Comparison of ENCODE assay signal across 27 mouse cellular contexts in genomic region chr11:63325166-63325565, GRCm38 (mm10).
DNase-seq lines count a peak whose midpoint lies in the region; ATAC-seq lines count a peak whose summit lies in the region.
"Had no signal": no experiment of that assay in that cellular context is flagged by ENCODE, and none has a peak within 500 bp of the region (broad histone marks: within the 10 kb centered on the region; RNA-seq: fewer than 3 reads in every experiment).

No protein-coding gene starts in this region.

- 77% methylated on average over 4 of the region's 4 CpGs for WGBS in heart, embryonic 10.5 days
- WGBS in midbrain, embryonic 12.5 days: 60% methylated on average over 4 of the region's 4 CpGs
- 57% methylated on average over 4 of the region's 4 CpGs for WGBS in midbrain, embryonic 13.5 days

- no peak overlapping the region for H3K27ac ChIP-seq in heart, embryonic 10.5 days
- H3K27ac ChIP-seq in midbrain, embryonic 12.5 days (replicated peaks): no peak overlapping the region
- H3K27ac ChIP-seq in midbrain, embryonic 13.5 days: no peak overlapping the region
- H3K27ac ChIP-seq: embryonic facial prominence, embryonic 12.5 days; embryonic facial prominence, embryonic 15.5 days; gastrocnemius, adult 2 months; heart, adult 2 months; hindbrain, embryonic 10.5 days; hindbrain, embryonic 13.5 days; intestine, embryonic 15.5 days had no signal

- H3K9me3 ChIP-seq in heart, embryonic 10.5 days: no peaks in the 10 kb centered on the region
- no peaks in the 10 kb centered on the region for H3K9me3 ChIP-seq in midbrain, embryonic 12.5 days
- no peaks in the 10 kb centered on the region for H3K9me3 ChIP-seq in midbrain, embryonic 13.5 days
- H3K9me3 ChIP-seq: embryonic facial prominence, embryonic 12.5 days; embryonic facial prominence, embryonic 15.5 days; hindbrain, embryonic 10.5 days; hindbrain, embryonic 13.5 days; intestine, embryonic 15.5 days had no signal

- H3K4me2 ChIP-seq in midbrain, embryonic 12.5 days (replicated peaks): no peak overlapping the region
- no peak overlapping the region for H3K4me2 ChIP-seq in midbrain, embryonic 13.5 days (replicated peaks)
- H3K4me2 ChIP-seq: embryonic facial prominence, embryonic 12.5 days; embryonic facial prominence, embryonic 15.5 days; hindbrain, embryonic 13.5 days; intestine, embryonic 15.5 days had no signal

- peak; percentile 3 for DNase-seq in heart, adult 8-10 months (ENCODE audit: low spot score)
- no peak for DNase-seq in heart, adult 11 months
- DNase-seq in heart, postnatal 4 days: peak; percentile 11
- DNase-seq in heart, embryonic 10.5 days (ENCODE audit: low spot score): no peak
- DNase-seq: adrenal gland, postnatal 10 days; adrenal gland, postnatal 36 days; B cell, adult 2 months; cerebellum, adult 11 months; cerebellum, adult 2 months; cerebellum, adult 9-11 months; cerebellum, postnatal 25 days; forebrain, postnatal 0 days; gastrocnemius, adult 2 months; gastrocnemius, postnatal 14 days; heart, adult 2 months had no signal

- no peaks in the 10 kb centered on the region for H3K36me3 ChIP-seq in heart, embryonic 10.5 days
- no peaks in the 10 kb centered on the region for H3K36me3 ChIP-seq in midbrain, embryonic 12.5 days
- H3K36me3 ChIP-seq in midbrain, embryonic 13.5 days: no peaks in the 10 kb centered on the region
- H3K36me3 ChIP-seq: embryonic facial prominence, embryonic 12.5 days; embryonic facial prominence, embryonic 15.5 days; G1E; hindbrain, embryonic 10.5 days; hindbrain, embryonic 13.5 days; intestine, embryonic 15.5 days had no signal

- H3K4me3 ChIP-seq in heart, embryonic 10.5 days: no peak overlapping the region
- no peak overlapping the region for H3K4me3 ChIP-seq in midbrain, embryonic 12.5 days
- no peak overlapping the region for H3K4me3 ChIP-seq in midbrain, embryonic 13.5 days (replicated peaks)
- H3K4me3 ChIP-seq: embryonic facial prominence, embryonic 12.5 days; embryonic facial prominence, embryonic 15.5 days; gastrocnemius, adult 2 months; heart, adult 2 months; hindbrain, embryonic 10.5 days; hindbrain, embryonic 13.5 days; intestine, embryonic 15.5 days had no signal

- ATAC-seq in midbrain, embryonic 12.5 days (ENCODE audit: low FRiP score, low read depth): peak; percentile 60; the same call in 1 of the 2 replicates
- no peak for ATAC-seq in midbrain, embryonic 13.5 days
- no peak for ATAC-seq in monocyte, adult 5-6 weeks (replicated peaks; ENCODE audit: insufficient number of reproducible peaks, low FRiP score, low TSS enrichment, poor library complexity, severe bottlenecking)
- ATAC-seq: forebrain, embryonic 14.5 days; forebrain, postnatal 0 days; hindbrain, embryonic 16.5 days; intestine, embryonic 15.5 days; Patski had no signal

- no peaks in the 10 kb centered on the region for H3K27me3 ChIP-seq in heart, embryonic 10.5 days (ENCODE audit: insufficient read depth, poor library complexity, severe bottlenecking)
- H3K27me3 ChIP-seq in midbrain, embryonic 12.5 days: peaks cover 19% of the 10 kb centered on the region
- H3K27me3 ChIP-seq in midbrain, embryonic 13.5 days: peaks cover 3% of the 10 kb centered on the region; the same call in 1 of the 2 replicates
- H3K27me3 ChIP-seq: embryonic facial prominence, embryonic 12.5 days; hindbrain, embryonic 13.5 days; intestine, embryonic 15.5 days had no signal

- H3K9ac ChIP-seq in midbrain, embryonic 12.5 days (replicated peaks): no peak overlapping the region
- no peak overlapping the region for H3K9ac ChIP-seq in midbrain, embryonic 13.5 days (replicated peaks)
- H3K9ac ChIP-seq: embryonic facial prominence, embryonic 12.5 days; embryonic facial prominence, embryonic 15.5 days; forebrain, postnatal 0 days; hindbrain, embryonic 13.5 days; intestine, embryonic 15.5 days had no signal

- H3K4me1 ChIP-seq in heart, embryonic 10.5 days: no peaks in the 10 kb centered on the region
- no peaks in the 10 kb centered on the region; the same call in 1 of the 2 replicates for H3K4me1 ChIP-seq in midbrain, embryonic 12.5 days
- peaks cover 6% of the 10 kb centered on the region; the same call in 1 of the 2 replicates for H3K4me1 ChIP-seq in midbrain, embryonic 13.5 days (replicated peaks)
- H3K4me1 ChIP-seq: embryonic facial prominence, embryonic 12.5 days; embryonic facial prominence, embryonic 15.5 days; hindbrain, embryonic 10.5 days; hindbrain, embryonic 13.5 days; intestine, embryonic 15.5 days had no signal

Comparison
In these comparisons a context has a peak if more than half of its experiments do, and no peak if none do; other contexts are left out.
1. DNase-seq: peak in heart, adult 8-10 months (single experiment) and heart, postnatal 4 days (single experiment); none in heart, adult 11 months (single experiment) and heart, embryonic 10.5 days (single experiment).